Mouse (Mus musculus): ENCODE results near the gene Ppm1f. TPM values are rescaled to one million over a fixed set of nuclear protein-coding genes. Genes with fewer than 3 reads are reported as not detected.

The Ppm1f gene
- total and polyA plus RNA-seq, 2 experiments = 11.2 to 12.2 TPM

DNA sequence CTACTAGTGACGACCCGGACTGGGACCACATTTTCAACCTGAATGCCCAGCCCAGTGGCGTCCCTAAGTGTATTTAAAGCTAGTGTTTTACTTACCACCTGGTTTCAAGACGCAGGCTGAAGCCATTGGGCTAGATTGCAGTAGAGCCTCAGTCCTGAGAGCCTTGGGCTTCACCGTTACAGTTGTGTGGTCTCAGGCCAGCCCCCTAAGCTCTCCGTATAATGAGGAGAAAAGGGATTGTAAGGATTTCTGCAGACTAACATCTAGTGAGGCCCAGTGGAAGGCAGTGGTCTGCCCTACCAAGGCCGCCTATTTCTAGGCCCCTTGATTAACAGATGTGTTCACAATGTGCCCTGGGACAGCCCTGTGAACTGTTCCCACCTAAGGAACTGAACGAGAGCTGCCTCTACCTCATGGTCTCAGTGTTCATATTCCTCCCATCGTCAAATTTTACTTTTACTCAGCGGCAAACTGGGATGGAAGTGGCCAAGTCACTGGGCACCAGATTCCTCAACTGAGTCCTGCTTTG lies 851 bp downstream of the Ppm1f start:
- H3K4me1 ChIP-seq (ENCODE audit: control insufficient read depth, insufficient read depth, low read length) = peaks cover 5% of the 10 kb centered on the region

DNA sequence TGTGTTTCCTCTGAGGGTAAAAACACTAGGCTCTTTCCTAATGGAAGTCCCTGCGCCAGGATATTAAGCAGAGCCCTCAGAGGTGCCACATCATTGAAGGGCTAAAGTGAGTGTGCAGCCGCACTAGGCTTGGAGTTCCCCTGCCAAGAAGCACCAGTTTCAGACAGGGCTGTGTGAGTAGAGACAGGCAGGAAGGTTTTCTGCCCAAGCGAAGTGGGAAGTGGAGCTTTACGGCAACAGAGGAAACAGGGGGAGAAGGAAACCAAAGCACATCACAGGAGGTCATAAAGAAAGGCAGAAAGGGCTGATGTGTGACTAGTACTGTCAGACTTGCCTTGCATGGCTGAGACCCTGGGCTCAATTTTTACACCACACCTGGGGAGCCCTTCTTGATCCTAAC lies 6.1 kb downstream of the Ppm1f start:
- Histone ChIP-seq H3K27ac (replicated peaks; ENCODE audit: insufficient read depth, low read depth, low read length) (no peak overlapping the region), H3K9ac (ENCODE audit: low read depth, low read length) (no peak overlapping the region), H3K27me3 (ENCODE audit: control insufficient read depth, insufficient read depth, low read length) (no peaks in the 10 kb centered on the region), H3K4me3 (ENCODE audit: insufficient read depth, low read depth, low read length) (no peak overlapping the region), H3K4me1 (ENCODE audit: control insufficient read depth, insufficient read depth, low read length) (peaks cover 3% of the 10 kb centered on the region; the same call in 1 of the 2 replicates), H3K36me3 (ENCODE audit: control insufficient read depth, insufficient read depth, low read length) (peaks cover 11% of the 10 kb centered on the region; the same call in 1 of the 2 replicates), H3K79me2 (ENCODE audit: control insufficient read depth, insufficient read depth, low read length) (peaks cover 4% of the 10 kb centered on the region; the same call in 1 of the 2 replicates)
- TF ChIP-seq POLR2A (IDR thresholded peaks at IDR 0.05; ENCODE audit: extremely low read depth, insufficient read depth, low read length) (no peak), CTCF (IDR thresholded peaks at IDR 0.05; ENCODE audit: low read depth, low read length) (no peak)
- 73% methylated on average over 4 of the region's 4 CpGs for WGBS
- DNase-seq (ENCODE audit: extremely low read depth, low read depth, low spot score) = no peak

More for the DNA sequence above, 851 bp downstream of the Ppm1f start:
- 30% methylated on average over 10 of the region's 10 CpGs for WGBS
- TF ChIP-seq POLR2A (IDR thresholded peaks at IDR 0.05; ENCODE audit: extremely low read depth, insufficient read depth, low read length) (no peak), CTCF (IDR thresholded peaks at IDR 0.05; ENCODE audit: low read depth, low read length) (no peak)
- no peaks in the 10 kb centered on the region for H3K27me3 ChIP-seq (ENCODE audit: control insufficient read depth, insufficient read depth, low read length)
- peak overlapping the region; percentile 78 for H3K9ac ChIP-seq (ENCODE audit: low read depth, low read length)
- DNase-seq (ENCODE audit: extremely low read depth, low read depth, low spot score) = peak; percentile 10
- H3K36me3 ChIP-seq (ENCODE audit: control insufficient read depth, insufficient read depth, low read length) = peaks cover 4% of the 10 kb centered on the region; the same call in 1 of the 2 replicates
- peak overlapping the region; percentile 14; the same call in 1 of the 2 replicates for H3K27ac ChIP-seq (replicated peaks; ENCODE audit: insufficient read depth, low read depth, low read length)
- H3K4me3 ChIP-seq (ENCODE audit: insufficient read depth, low read depth, low read length) = peak overlapping the region; percentile 74
- peaks cover 10% of the 10 kb centered on the region; the same call in 1 of the 2 replicates for H3K79me2 ChIP-seq (ENCODE audit: control insufficient read depth, insufficient read depth, low read length)

GRCm38 (mm10) chr16:16903188-16903587 lies 6.9 kb downstream of the Ppm1f start:
- DNase-seq (ENCODE audit: extremely low read depth, low read depth, low spot score) = no peak
- H3K4me1 ChIP-seq (ENCODE audit: control insufficient read depth, insufficient read depth, low read length) = peaks cover 2% of the 10 kb centered on the region; the same call in 1 of the 2 replicates
- H3K9ac ChIP-seq (ENCODE audit: low read depth, low read length) = no peak overlapping the region
- no peak overlapping the region for H3K4me3 ChIP-seq (ENCODE audit: insufficient read depth, low read depth, low read length)
- H3K79me2 ChIP-seq (ENCODE audit: control insufficient read depth, insufficient read depth, low read length) = peaks cover 4% of the 10 kb centered on the region; the same call in 1 of the 2 replicates
- H3K27me3 ChIP-seq (ENCODE audit: control insufficient read depth, insufficient read depth, low read length) = no peaks in the 10 kb centered on the region
- TF ChIP-seq CTCF (IDR thresholded peaks at IDR 0.05; ENCODE audit: low read depth, low read length) = no peak
- TF ChIP-seq POLR2A (IDR thresholded peaks at IDR 0.05; ENCODE audit: extremely low read depth, insufficient read depth, low read length) = no peak
- H3K36me3 ChIP-seq (ENCODE audit: control insufficient read depth, insufficient read depth, low read length) = peaks cover 11% of the 10 kb centered on the region; the same call in 1 of the 2 replicates
- 85% methylated on average over 5 of the region's 5 CpGs for WGBS
- no peak overlapping the region for H3K27ac ChIP-seq (replicated peaks; ENCODE audit: insufficient read depth, low read depth, low read length)

DNA sequence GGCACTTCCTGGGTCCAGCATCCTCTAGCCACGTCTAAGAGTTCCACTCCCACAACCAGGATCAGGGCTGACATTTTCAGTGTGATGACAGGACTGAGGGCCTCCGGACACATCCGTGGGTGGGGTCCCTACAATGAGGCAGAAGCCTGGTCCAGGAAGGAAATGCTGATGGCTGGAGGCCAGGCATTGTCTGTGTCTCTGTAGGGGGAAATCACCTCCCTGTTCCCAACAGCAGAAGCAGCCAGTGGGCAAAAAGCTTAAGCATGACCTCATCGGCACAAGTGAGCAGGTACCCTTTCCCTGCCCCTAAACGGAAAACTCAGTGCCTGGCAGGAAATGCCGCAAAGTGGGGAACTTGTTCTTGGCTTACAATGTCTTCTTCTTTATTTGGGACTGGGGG lies 11.5 kb downstream of the Ppm1f start:
- TF ChIP-seq POLR2A (IDR thresholded peaks at IDR 0.05; ENCODE audit: extremely low read depth, insufficient read depth, low read length) (no peak), CTCF (IDR thresholded peaks at IDR 0.05; ENCODE audit: low read depth, low read length) (no peak)
- Histone ChIP-seq H3K27me3 (ENCODE audit: control insufficient read depth, insufficient read depth, low read length) (no peaks in the 10 kb centered on the region), H3K79me2 (ENCODE audit: control insufficient read depth, insufficient read depth, low read length) (no peaks in the 10 kb centered on the region), H3K27ac (replicated peaks; ENCODE audit: insufficient read depth, low read depth, low read length) (peak overlapping the region; percentile 72), H3K36me3 (ENCODE audit: control insufficient read depth, insufficient read depth, low read length) (peaks cover 11% of the 10 kb centered on the region; the same call in 1 of the 2 replicates), H3K4me3 (ENCODE audit: insufficient read depth, low read depth, low read length) (no peak overlapping the region), H3K9ac (ENCODE audit: low read depth, low read length) (no peak overlapping the region), H3K4me1 (ENCODE audit: control insufficient read depth, insufficient read depth, low read length) (peaks cover 2% of the 10 kb centered on the region; the same call in 1 of the 2 replicates)
- 65% methylated on average over 6 of the region's 6 CpGs for WGBS
- peak; percentile 16 for DNase-seq (ENCODE audit: extremely low read depth, low read depth, low spot score)

- Histone ChIP-seq H3K36me3 (ENCODE audit: control insufficient read depth, insufficient read depth, low read length) (peaks cover 2% of the 10 kb centered on the region; the same call in 1 of the 2 replicates), H3K27ac (replicated peaks; ENCODE audit: insufficient read depth, low read depth, low read length) (no peak overlapping the region), H3K9ac (ENCODE audit: low read depth, low read length) (no peak overlapping the region), H3K79me2 (ENCODE audit: control insufficient read depth, insufficient read depth, low read length) (no peaks in the 10 kb centered on the region), H3K4me3 (ENCODE audit: insufficient read depth, low read depth, low read length) (no peak overlapping the region), H3K27me3 (ENCODE audit: control insufficient read depth, insufficient read depth, low read length) (no peaks in the 10 kb centered on the region), H3K4me1 (ENCODE audit: control insufficient read depth, insufficient read depth, low read length) (no peaks in the 10 kb centered on the region)
- 59% methylated on average over 13 of the region's 13 CpGs for WGBS
- TF ChIP-seq CTCF (IDR thresholded peaks at IDR 0.05; ENCODE audit: low read depth, low read length) (peak; percentile 98), POLR2A (IDR thresholded peaks at IDR 0.05; ENCODE audit: extremely low read depth, insufficient read depth, low read length) (no peak)
- DNase-seq (ENCODE audit: extremely low read depth, low read depth, low spot score) = peak; percentile 43
These were observed 15.7 kb downstream of the Ppm1f start for GRCm38 (mm10) chr16:16911641-16912597.
